Mouse (Mus musculus): ENCODE data around the gene Ttf2. TPM values are rescaled to one million over a fixed set of nuclear protein-coding genes. Genes with fewer than 3 reads are reported as not detected.

Ttf2 gene
- polyA plus RNA-seq (2014; fragmentation: Nextera tagmentation; extraction: Ambion mirVana), result 16.5 and 18.1 TPM in 2 replicates

DNA sequence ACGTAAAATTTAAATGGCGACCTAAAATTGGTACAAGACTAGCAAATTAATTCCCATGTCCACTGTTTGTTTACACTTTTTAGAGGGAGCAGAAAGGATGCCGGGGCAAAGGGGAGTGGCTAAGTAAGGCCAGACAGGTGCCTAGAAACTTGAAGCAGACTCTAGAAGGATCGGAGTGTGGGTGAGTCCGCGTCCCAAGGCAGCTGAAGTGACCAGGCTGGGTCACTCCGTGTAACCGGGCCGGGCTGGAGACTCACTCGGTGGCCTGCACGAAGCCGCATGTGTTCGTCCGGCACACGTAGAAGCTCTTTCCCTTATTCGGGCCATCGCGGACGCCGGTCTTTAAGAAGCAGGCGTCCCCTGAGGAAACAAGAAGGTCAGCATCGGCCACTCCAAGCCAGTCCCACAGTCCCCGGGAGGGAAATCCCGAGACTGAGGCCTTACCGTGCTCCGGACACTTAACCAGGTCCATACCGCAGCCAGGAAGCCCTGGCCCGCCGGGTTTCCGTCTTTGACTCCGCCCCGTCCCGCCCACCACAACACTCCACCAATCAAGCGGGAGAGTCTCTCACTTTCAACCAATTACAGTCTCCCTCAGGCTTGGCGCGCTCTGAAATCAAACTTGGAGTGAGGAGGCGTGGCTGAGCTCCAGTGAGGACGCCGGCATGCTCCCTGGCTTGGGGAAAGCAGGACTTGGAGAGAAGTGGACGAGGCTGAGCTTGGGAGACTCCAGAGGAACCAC lies at the start of gene Ttf2:
Ttf2 (minus strand) TSS at position 488 of the 742 bp plus-strand sequence.
- peak within 1 kb of the TSS; percentile 70 for H3K4me2 ChIP-seq (replicated peaks; ENCODE audit: low read depth, low read length)
- H3K9me3 ChIP-seq (ENCODE audit: control insufficient read depth, low read depth, low read length), result no peaks in the 10 kb centered on the region
- H3K9ac ChIP-seq (replicated peaks; ENCODE audit: low read depth, low read length), result peak within 1 kb of the TSS; percentile 43
- peak; percentile 98 for ATAC-seq (ENCODE audit: insufficient number of reproducible peaks, insufficient read depth, low FRiP score, low read depth)
- H3K4me3 ChIP-seq (ENCODE audit: low read depth, low read length), result peak within 1 kb of the TSS; percentile 68
- WGBS, result 0% methylated on average over 40 of the region's 40 CpGs
- no peak within 1 kb of the TSS for H3K27ac ChIP-seq (ENCODE audit: low read length)
- no peaks in the 10 kb centered on the region; the same call in 1 of the 2 replicates for H3K36me3 ChIP-seq (ENCODE audit: control insufficient read depth, insufficient read depth, low read length)
- peaks cover 7% of the 10 kb centered on the region; the same call in 1 of the 2 replicates for H3K4me1 ChIP-seq (ENCODE audit: control insufficient read depth, insufficient read depth, low read length)
- H3K27me3 ChIP-seq (ENCODE audit: control insufficient read depth, insufficient read depth, low read length), result no peaks in the 10 kb centered on the region

- H3K27ac ChIP-seq (ENCODE audit: low read length), result no peak overlapping the region
- H3K36me3 ChIP-seq (ENCODE audit: control insufficient read depth, insufficient read depth, low read length), result no peaks in the 10 kb centered on the region
- no peak overlapping the region for H3K9ac ChIP-seq (replicated peaks; ENCODE audit: low read depth, low read length)
- WGBS, result 74% methylated on average over 6 of the region's 6 CpGs
- ATAC-seq (ENCODE audit: insufficient number of reproducible peaks, insufficient read depth, low FRiP score, low read depth), result no peak
- H3K27me3 ChIP-seq (ENCODE audit: control insufficient read depth, insufficient read depth, low read length), result no peaks in the 10 kb centered on the region
- no peak overlapping the region for H3K4me2 ChIP-seq (replicated peaks; ENCODE audit: low read depth, low read length)
- H3K9me3 ChIP-seq (ENCODE audit: control insufficient read depth, low read depth, low read length), result no peaks in the 10 kb centered on the region
- no peak overlapping the region for H3K4me3 ChIP-seq (ENCODE audit: low read depth, low read length)
- no peaks in the 10 kb centered on the region for H3K4me1 ChIP-seq (ENCODE audit: control insufficient read depth, insufficient read depth, low read length)
Measured at GRCm38 (mm10) chr3:101018494-101018893, 49.0 kb upstream of the Ttf2 start.

GRCm38 (mm10) chr3:101016050-101016449 lies 46.6 kb upstream of the Ttf2 start:
- no peak overlapping the region for H3K4me2 ChIP-seq (replicated peaks; ENCODE audit: low read depth, low read length)
- no peak overlapping the region for H3K4me3 ChIP-seq (ENCODE audit: low read depth, low read length)
- 70% methylated on average over 7 of the region's 7 CpGs for WGBS

GRCm38 (mm10) chr3:101015254-101015653 lies 45.8 kb upstream of the Ttf2 start:
- WGBS, result 40% methylated on average over 4 of the region's 4 CpGs
- no peaks in the 10 kb centered on the region for H3K9me3 ChIP-seq (ENCODE audit: control insufficient read depth, low read depth, low read length)
- no peak overlapping the region for H3K9ac ChIP-seq (replicated peaks; ENCODE audit: low read depth, low read length)
- H3K27me3 ChIP-seq (ENCODE audit: control insufficient read depth, insufficient read depth, low read length), result no peaks in the 10 kb centered on the region
- H3K4me1 ChIP-seq (ENCODE audit: control insufficient read depth, insufficient read depth, low read length), result no peaks in the 10 kb centered on the region
- no peak overlapping the region for H3K4me3 ChIP-seq (ENCODE audit: low read depth, low read length)
- no peak for ATAC-seq (ENCODE audit: insufficient number of reproducible peaks, insufficient read depth, low FRiP score, low read depth)
- H3K36me3 ChIP-seq (ENCODE audit: control insufficient read depth, insufficient read depth, low read length), result no peaks in the 10 kb centered on the region
- no peak overlapping the region for H3K27ac ChIP-seq (ENCODE audit: low read length)
- no peak overlapping the region for H3K4me2 ChIP-seq (replicated peaks; ENCODE audit: low read depth, low read length)

More at GRCm38 (mm10) chr3:101016050-101016449, 46.6 kb upstream of the Ttf2 start:
- no peaks in the 10 kb centered on the region for H3K9me3 ChIP-seq (ENCODE audit: control insufficient read depth, low read depth, low read length)
- no peaks in the 10 kb centered on the region for H3K36me3 ChIP-seq (ENCODE audit: control insufficient read depth, insufficient read depth, low read length)
- H3K27me3 ChIP-seq (ENCODE audit: control insufficient read depth, insufficient read depth, low read length), result no peaks in the 10 kb centered on the region
- no peak overlapping the region for H3K27ac ChIP-seq (ENCODE audit: low read length)
- ATAC-seq (ENCODE audit: insufficient number of reproducible peaks, insufficient read depth, low FRiP score, low read depth), result no peak
- H3K4me1 ChIP-seq (ENCODE audit: control insufficient read depth, insufficient read depth, low read length), result no peaks in the 10 kb centered on the region
- no peak overlapping the region for H3K9ac ChIP-seq (replicated peaks; ENCODE audit: low read depth, low read length)

DNA sequence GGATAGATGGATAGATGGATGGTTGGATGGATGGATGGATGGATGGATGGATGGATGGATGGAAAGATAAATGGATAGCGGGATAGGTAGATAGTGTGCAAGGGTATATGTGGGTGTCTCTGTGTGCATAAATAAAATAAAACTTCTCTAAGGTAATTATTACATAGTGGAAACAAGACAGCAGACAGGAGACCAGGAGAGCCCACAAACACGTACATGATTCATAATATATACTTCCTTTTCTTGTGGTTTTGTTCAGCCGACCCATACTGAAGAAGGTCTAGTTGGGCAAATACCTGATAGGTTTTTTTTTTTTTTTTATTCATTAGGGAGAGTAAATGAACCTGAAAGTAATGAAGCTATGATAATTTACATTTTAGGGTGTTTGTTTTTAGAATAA lies 44.1 kb upstream of the Ttf2 start:
- ATAC-seq (ENCODE audit: insufficient number of reproducible peaks, insufficient read depth, low FRiP score, low read depth), result no peak

GRCm38 (mm10) chr3:101013005-101013404 lies 43.5 kb upstream of the Ttf2 start:
- H3K9me3 ChIP-seq (ENCODE audit: control insufficient read depth, low read depth, low read length), result no peaks in the 10 kb centered on the region
- no peak overlapping the region for H3K27ac ChIP-seq (ENCODE audit: low read length)
- no peak overlapping the region for H3K9ac ChIP-seq (replicated peaks; ENCODE audit: low read depth, low read length)
- no peak for ATAC-seq (ENCODE audit: insufficient number of reproducible peaks, insufficient read depth, low FRiP score, low read depth)
- no peaks in the 10 kb centered on the region for H3K36me3 ChIP-seq (ENCODE audit: control insufficient read depth, insufficient read depth, low read length)
- H3K4me3 ChIP-seq (ENCODE audit: low read depth, low read length), result no peak overlapping the region
- WGBS, result 87% methylated on average over 10 of the region's 10 CpGs
- no peaks in the 10 kb centered on the region for H3K27me3 ChIP-seq (ENCODE audit: control insufficient read depth, insufficient read depth, low read length)
- H3K4me1 ChIP-seq (ENCODE audit: control insufficient read depth, insufficient read depth, low read length), result no peaks in the 10 kb centered on the region
- no peak overlapping the region for H3K4me2 ChIP-seq (replicated peaks; ENCODE audit: low read depth, low read length)

More for the DNA sequence above, 44.1 kb upstream of the Ttf2 start:
- Histone ChIP-seq H3K4me3 (ENCODE audit: low read depth, low read length) (no peak overlapping the region), H3K4me2 (replicated peaks; ENCODE audit: low read depth, low read length) (no peak overlapping the region), H3K9me3 (ENCODE audit: control insufficient read depth, low read depth, low read length) (no peaks in the 10 kb centered on the region), H3K27me3 (ENCODE audit: control insufficient read depth, insufficient read depth, low read length) (no peaks in the 10 kb centered on the region), H3K27ac (ENCODE audit: low read length) (no peak overlapping the region), H3K36me3 (ENCODE audit: control insufficient read depth, insufficient read depth, low read length) (no peaks in the 10 kb centered on the region), H3K9ac (replicated peaks; ENCODE audit: low read depth, low read length) (no peak overlapping the region), H3K4me1 (ENCODE audit: control insufficient read depth, insufficient read depth, low read length) (no peaks in the 10 kb centered on the region)
- WGBS, result 85% methylated on average over 3 of the region's 3 CpGs

- no peak overlapping the region for H3K4me3 ChIP-seq (ENCODE audit: low read depth, low read length)
- no peak overlapping the region for H3K27ac ChIP-seq (ENCODE audit: low read length)
- H3K4me1 ChIP-seq (ENCODE audit: control insufficient read depth, insufficient read depth, low read length), result no peaks in the 10 kb centered on the region
- no peaks in the 10 kb centered on the region for H3K36me3 ChIP-seq (ENCODE audit: control insufficient read depth, insufficient read depth, low read length)
- H3K9ac ChIP-seq (replicated peaks; ENCODE audit: low read depth, low read length), result no peak overlapping the region
- no peak overlapping the region for H3K4me2 ChIP-seq (replicated peaks; ENCODE audit: low read depth, low read length)
- 82% methylated on average over 8 of the region's 8 CpGs for WGBS
- no peak for ATAC-seq (ENCODE audit: insufficient number of reproducible peaks, insufficient read depth, low FRiP score, low read depth)
- no peaks in the 10 kb centered on the region for H3K27me3 ChIP-seq (ENCODE audit: control insufficient read depth, insufficient read depth, low read length)
- H3K9me3 ChIP-seq (ENCODE audit: control insufficient read depth, low read depth, low read length), result no peaks in the 10 kb centered on the region
Measured at GRCm38 (mm10) chr3:101012597-101012996, 43.1 kb upstream of the Ttf2 start.

DNA sequence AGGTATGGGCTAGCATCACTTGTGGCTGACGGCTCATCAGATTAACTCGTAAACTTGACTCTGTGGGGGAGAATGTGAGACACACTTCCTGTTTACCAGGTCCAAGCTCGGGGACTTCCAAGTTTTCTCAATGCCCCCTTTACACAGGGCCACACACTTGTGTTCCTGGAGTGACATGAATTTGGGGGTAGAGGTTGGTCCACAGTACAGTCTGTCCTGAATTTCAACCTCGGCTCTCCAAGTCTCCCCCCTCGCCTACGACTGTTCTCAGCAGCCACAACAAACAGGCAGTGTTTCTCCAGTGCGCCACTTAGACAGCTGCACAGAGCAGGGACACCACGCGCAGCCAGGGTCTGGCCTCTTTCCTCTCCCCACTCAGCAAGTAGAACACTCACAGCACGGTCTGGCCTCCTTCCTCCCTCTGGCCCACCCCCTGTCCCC lies 42.7 kb upstream of the Ttf2 start:
- Histone ChIP-seq H3K27ac (ENCODE audit: low read length) (no peak overlapping the region), H3K4me1 (ENCODE audit: control insufficient read depth, insufficient read depth, low read length) (no peaks in the 10 kb centered on the region), H3K4me3 (ENCODE audit: low read depth, low read length) (no peak overlapping the region), H3K9me3 (ENCODE audit: control insufficient read depth, low read depth, low read length) (no peaks in the 10 kb centered on the region), H3K27me3 (ENCODE audit: control insufficient read depth, insufficient read depth, low read length) (no peaks in the 10 kb centered on the region), H3K36me3 (ENCODE audit: control insufficient read depth, insufficient read depth, low read length) (no peaks in the 10 kb centered on the region), H3K4me2 (replicated peaks; ENCODE audit: low read depth, low read length) (no peak overlapping the region), H3K9ac (replicated peaks; ENCODE audit: low read depth, low read length) (no peak overlapping the region)
- 0 out of 2 replicates have a peak, but pooled peaks have one; percentile 33 for ATAC-seq (ENCODE audit: insufficient number of reproducible peaks, insufficient read depth, low FRiP score, low read depth)
- WGBS, result 50% methylated on average over 10 of the region's 10 CpGs

All from stomach, embryonic 14.5 days (tissue).